Mouse (Mus musculus): ENCODE results near the gene Cwc27. TPM values are rescaled to one million over a fixed set of nuclear protein-coding genes. Genes with fewer than 3 reads are reported as not detected.

Cwc27 gene
- polyA plus RNA-seq, 2 experiments = 14.9 to 24.4 TPM

DNA sequence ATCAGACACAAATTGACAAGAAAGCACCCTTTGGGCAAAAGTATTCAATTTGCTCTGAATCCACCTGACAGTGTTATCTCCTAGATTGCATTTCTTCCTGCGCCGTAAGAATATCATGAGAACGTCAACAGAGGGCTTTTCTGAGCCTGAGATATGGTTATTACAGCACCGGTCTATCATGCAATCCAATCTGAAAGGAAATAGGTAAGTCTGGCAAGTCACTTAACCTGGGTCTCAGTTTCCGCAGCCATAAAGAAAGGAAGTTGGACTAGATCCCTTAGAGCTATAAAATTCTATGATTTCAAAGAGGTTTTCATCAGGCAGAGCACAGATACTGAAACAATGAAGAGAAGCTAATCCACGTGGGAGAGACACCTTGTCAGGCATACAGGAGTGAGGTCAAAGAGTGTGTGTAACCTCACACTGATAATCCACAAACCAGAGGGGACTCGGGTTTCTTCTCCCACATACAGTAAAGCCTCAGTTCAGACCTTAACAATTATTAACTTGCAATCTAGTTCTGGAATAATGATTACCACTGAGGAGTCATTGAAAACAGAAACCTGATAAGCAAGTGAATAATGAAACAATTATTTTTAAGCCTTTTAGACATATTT, 17.3 kb downstream of the Cwc27 start:
- peaks cover 48% of the 10 kb centered on the region for H3K36me3 ChIP-seq (ENCODE audit: control insufficient read depth, insufficient read depth, low read length)
- no peaks in the 10 kb centered on the region for H3K4me1 ChIP-seq (ENCODE audit: control insufficient read depth, insufficient read depth, low read length)
- no peaks in the 10 kb centered on the region for H3K9me3 ChIP-seq (ENCODE audit: control insufficient read depth, low read length)
- DNase-seq (ENCODE audit: low spot score) (no peak), ATAC-seq (ENCODE audit: low FRiP score, low read depth) (no peak)
- H3K27ac ChIP-seq (replicated peaks; ENCODE audit: low read depth, low read length) = no peak overlapping the region
- no peak for TF ChIP-seq POLR2A (IDR thresholded peaks at IDR 0.05; ENCODE audit: borderline replicate concordance, extremely low read depth, insufficient read depth, insufficient read length)
- H3K9ac ChIP-seq (ENCODE audit: low read depth, low read length, severe bottlenecking) = no peak overlapping the region
- no peak overlapping the region for H3K4me2 ChIP-seq (replicated peaks; ENCODE audit: low read depth, low read length, severe bottlenecking)
- H3K27me3 ChIP-seq (ENCODE audit: control insufficient read depth, insufficient read depth, low read length) = no peaks in the 10 kb centered on the region
- WGBS = 74% methylated on average over 7 of the region's 7 CpGs
- H3K4me3 ChIP-seq (replicated peaks; ENCODE audit: low read length) = no peak overlapping the region

DNA sequence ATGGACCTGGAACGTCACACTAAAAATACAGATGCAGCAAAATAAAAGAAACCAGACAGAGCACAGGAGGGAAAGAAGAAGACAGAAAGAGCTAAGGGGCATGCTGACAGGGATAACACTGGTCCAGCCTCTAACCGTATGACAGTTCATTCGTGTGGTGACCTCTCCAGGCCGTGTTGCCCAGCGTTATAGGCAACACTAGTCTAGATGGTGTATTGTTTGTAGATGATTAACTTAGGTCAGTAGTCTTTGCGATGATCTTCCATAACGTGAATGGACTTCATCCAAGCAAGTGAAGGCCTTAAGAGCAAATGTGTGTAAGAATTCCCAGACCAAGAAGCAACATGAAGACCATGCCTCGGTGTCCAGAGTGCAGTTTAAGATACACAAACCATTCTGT, 17.9 kb downstream of the Cwc27 start:
- H3K9ac ChIP-seq (ENCODE audit: low read depth, low read length, severe bottlenecking) = no peak overlapping the region
- H3K36me3 ChIP-seq (ENCODE audit: control insufficient read depth, insufficient read depth, low read length) = peaks cover 46% of the 10 kb centered on the region
- ATAC-seq (ENCODE audit: low FRiP score, low read depth) (no peak), DNase-seq (ENCODE audit: low spot score) (no peak)
- 91% methylated on average over 8 of the region's 8 CpGs for WGBS
- no peaks in the 10 kb centered on the region for H3K4me1 ChIP-seq (ENCODE audit: control insufficient read depth, insufficient read depth, low read length)
- no peak overlapping the region for H3K27ac ChIP-seq (replicated peaks; ENCODE audit: low read depth, low read length)
- no peak for TF ChIP-seq POLR2A (IDR thresholded peaks at IDR 0.05; ENCODE audit: borderline replicate concordance, extremely low read depth, insufficient read depth, insufficient read length)
- H3K27me3 ChIP-seq (ENCODE audit: control insufficient read depth, insufficient read depth, low read length) = no peaks in the 10 kb centered on the region
- no peak overlapping the region for H3K4me3 ChIP-seq (replicated peaks; ENCODE audit: low read length)
- H3K4me2 ChIP-seq (replicated peaks; ENCODE audit: low read depth, low read length, severe bottlenecking) = no peak overlapping the region
- no peaks in the 10 kb centered on the region for H3K9me3 ChIP-seq (ENCODE audit: control insufficient read depth, low read length)

DNA sequence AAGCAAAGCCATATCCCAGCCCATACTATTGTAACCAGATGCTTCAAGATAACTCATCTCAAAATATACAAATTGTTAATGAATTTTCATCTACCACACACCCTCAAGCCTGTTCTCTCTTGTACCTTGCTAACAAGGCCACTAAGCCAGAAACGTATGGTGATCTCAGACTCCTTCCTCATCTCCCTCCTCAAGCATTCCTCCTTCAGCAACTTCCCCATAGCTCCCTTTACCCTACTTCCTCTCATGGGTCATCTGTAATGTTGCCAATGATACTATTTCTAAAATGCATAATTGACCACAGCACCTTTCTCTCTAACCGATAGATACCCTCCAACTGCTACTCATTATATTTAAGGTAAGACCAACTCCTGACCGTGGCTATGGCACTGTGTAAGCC, 22.5 kb downstream of the Cwc27 start:
- Histone ChIP-seq H3K27me3 (ENCODE audit: control insufficient read depth, insufficient read depth, low read length) (no peaks in the 10 kb centered on the region), H3K9ac (ENCODE audit: low read depth, low read length, severe bottlenecking) (no peak overlapping the region), H3K4me1 (ENCODE audit: control insufficient read depth, insufficient read depth, low read length) (no peaks in the 10 kb centered on the region), H3K9me3 (ENCODE audit: control insufficient read depth, low read length) (no peaks in the 10 kb centered on the region), H3K36me3 (ENCODE audit: control insufficient read depth, insufficient read depth, low read length) (peaks cover 32% of the 10 kb centered on the region), H3K27ac (replicated peaks; ENCODE audit: low read depth, low read length) (no peak overlapping the region), H3K4me3 (replicated peaks; ENCODE audit: low read length) (no peak overlapping the region), H3K4me2 (replicated peaks; ENCODE audit: low read depth, low read length, severe bottlenecking) (no peak overlapping the region)
- DNase-seq (ENCODE audit: low spot score) (no peak), ATAC-seq (ENCODE audit: low FRiP score, low read depth) (no peak)
- WGBS = 95% methylated on average over 3 of the region's 3 CpGs
- TF ChIP-seq POLR2A (IDR thresholded peaks at IDR 0.05; ENCODE audit: borderline replicate concordance, extremely low read depth, insufficient read depth, insufficient read length) = no peak

DNA sequence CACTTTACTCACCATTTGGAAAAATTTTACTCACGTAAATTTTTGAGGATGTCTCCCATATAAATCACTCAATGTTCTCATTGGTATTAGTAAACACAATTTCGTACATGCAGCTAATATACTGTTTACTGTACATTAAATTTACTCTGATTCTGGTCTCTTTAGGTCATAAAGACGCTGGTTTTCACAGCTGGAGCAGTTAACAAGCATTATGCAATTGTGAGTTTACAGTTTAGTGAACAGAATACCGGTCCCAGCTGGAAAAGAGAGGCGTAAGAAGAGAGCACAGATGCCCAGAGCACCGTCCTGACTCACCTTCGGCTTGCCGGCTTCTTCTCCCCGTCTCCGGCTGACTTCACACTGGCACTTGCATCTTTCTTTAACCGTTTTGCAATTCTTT, 24.8 kb downstream of the Cwc27 start, which contains the start of gene Srek1ip1:
TSS of gene Srek1ip1 (plus strand) at position 301 of the 400 bp plus-strand sequence.
- DNase-seq (ENCODE audit: low spot score) = no peak
- Histone ChIP-seq H3K4me2 (replicated peaks; ENCODE audit: low read depth, low read length, severe bottlenecking) (no peak within 1 kb of the TSS), H3K4me3 (replicated peaks; ENCODE audit: low read length) (no peak within 1 kb of the TSS), H3K9me3 (ENCODE audit: control insufficient read depth, low read length) (no peaks in the 10 kb centered on the region), H3K27me3 (ENCODE audit: control insufficient read depth, insufficient read depth, low read length) (no peaks in the 10 kb centered on the region), H3K36me3 (ENCODE audit: control insufficient read depth, insufficient read depth, low read length) (peaks cover 29% of the 10 kb centered on the region), H3K4me1 (ENCODE audit: control insufficient read depth, insufficient read depth, low read length) (no peaks in the 10 kb centered on the region), H3K27ac (replicated peaks; ENCODE audit: low read depth, low read length) (no peak within 1 kb of the TSS), H3K9ac (ENCODE audit: low read depth, low read length, severe bottlenecking) (no peak within 1 kb of the TSS)
- no peak for ATAC-seq (ENCODE audit: low FRiP score, low read depth)
- WGBS = 76% methylated on average over 11 of the region's 11 CpGs
- TF ChIP-seq POLR2A (IDR thresholded peaks at IDR 0.05; ENCODE audit: borderline replicate concordance, extremely low read depth, insufficient read depth, insufficient read length) = no peak

DNA sequence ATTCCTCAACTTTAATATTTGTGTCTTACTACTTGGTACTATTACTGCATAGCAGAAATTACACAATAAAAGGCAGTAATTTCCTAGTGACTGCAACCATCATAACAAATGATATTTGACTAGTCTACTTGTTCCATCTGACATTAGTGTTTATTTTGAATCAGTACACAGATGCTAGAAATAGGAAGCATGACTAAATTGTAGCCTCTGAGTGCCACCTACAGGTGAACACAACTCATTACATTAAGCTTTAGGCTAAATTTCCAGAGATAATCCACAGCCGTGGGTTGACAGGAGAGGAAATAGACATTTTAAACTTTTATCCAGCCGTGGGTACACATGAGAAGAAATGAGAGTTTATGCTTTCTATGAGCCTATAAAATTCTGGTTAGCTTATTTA, 27.3 kb downstream of the Cwc27 start:
- Histone ChIP-seq H3K9me3 (ENCODE audit: control insufficient read depth, low read length) (no peaks in the 10 kb centered on the region), H3K4me1 (ENCODE audit: control insufficient read depth, insufficient read depth, low read length) (no peaks in the 10 kb centered on the region), H3K4me3 (replicated peaks; ENCODE audit: low read length) (no peak overlapping the region), H3K27me3 (ENCODE audit: control insufficient read depth, insufficient read depth, low read length) (no peaks in the 10 kb centered on the region), H3K36me3 (ENCODE audit: control insufficient read depth, insufficient read depth, low read length) (peaks cover 21% of the 10 kb centered on the region), H3K4me2 (replicated peaks; ENCODE audit: low read depth, low read length, severe bottlenecking) (no peak overlapping the region), H3K27ac (replicated peaks; ENCODE audit: low read depth, low read length) (no peak overlapping the region), H3K9ac (ENCODE audit: low read depth, low read length, severe bottlenecking) (no peak overlapping the region)
- DNase-seq (ENCODE audit: low spot score) (peak; percentile 55), ATAC-seq (ENCODE audit: low FRiP score, low read depth) (0 out of 2 replicates have a peak, but pooled peaks have one; percentile 41)
- no peak for TF ChIP-seq POLR2A (IDR thresholded peaks at IDR 0.05; ENCODE audit: borderline replicate concordance, extremely low read depth, insufficient read depth, insufficient read length)
- 8% methylated on average over 2 of the region's 2 CpGs for WGBS
